Comparison of ENCODE assay signal across 20 mouse cellular contexts in the genomic region with DNA sequence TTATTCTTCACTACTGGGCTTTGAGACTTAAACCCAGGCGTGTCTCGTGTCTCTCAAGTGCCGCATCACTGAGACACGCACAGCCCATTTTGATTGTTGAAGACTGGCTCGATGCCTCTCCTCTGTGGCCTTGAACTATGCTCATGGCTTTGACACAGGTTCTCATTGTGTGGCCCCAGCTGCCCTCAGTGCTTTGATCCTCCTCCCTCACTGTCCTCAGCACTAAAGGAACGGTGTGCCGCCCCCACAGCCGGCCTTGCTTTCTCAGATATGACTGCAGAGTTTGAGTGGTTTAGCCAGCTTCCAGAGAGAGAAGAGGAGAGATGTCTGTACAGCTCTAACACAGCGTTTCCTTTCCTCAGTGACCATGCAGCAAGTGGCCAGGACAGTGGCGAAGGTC.
"Had no signal": no experiment of that assay in that cellular context is flagged by ENCODE, and none has a peak within 500 bp of the region (broad histone marks: within the 10 kb centered on the region; RNA-seq: fewer than 3 reads in every experiment).

No protein-coding gene starts in this region.

- H3K4me2 ChIP-seq: limb, embryonic 12.5 days; limb, embryonic 15.5 days; liver, embryonic 11.5 days; lung, embryonic 15.5 days; midbrain, embryonic 12.5 days; midbrain, embryonic 15.5 days; neural tube, embryonic 13.5 days had no signal

- H3K36me3 ChIP-seq: lung, embryonic 15.5 days; midbrain, embryonic 12.5 days; midbrain, embryonic 15.5 days; neural tube, embryonic 13.5 days had no signal

- DNase-seq: kidney, adult 18-20 months; kidney, adult 9 months; kidney, postnatal 14 days; kidney, postnatal 4 days; left cerebral cortex, postnatal 4 days; liver, postnatal 0 days; lung, postnatal 10 days; lung, postnatal 36 days; retina, postnatal 1 day; thymus, adult 18-20 months; thymus, postnatal 36 days had no signal

- H3K9ac ChIP-seq: limb, embryonic 12.5 days; limb, embryonic 15.5 days; liver, embryonic 14.5 days; liver, postnatal 0 days; lung, embryonic 15.5 days; midbrain, embryonic 12.5 days; midbrain, embryonic 15.5 days; neural tube, embryonic 13.5 days had no signal

- ATAC-seq: liver, postnatal 0 days; midbrain, embryonic 15.5 days had no signal

- H3K27ac ChIP-seq: limb, embryonic 12.5 days; limb, embryonic 15.5 days; liver, embryonic 14.5 days; lung, embryonic 15.5 days; midbrain, embryonic 12.5 days; midbrain, embryonic 15.5 days; neural tube, embryonic 13.5 days had no signal

- H3K4me3 ChIP-seq: limb, embryonic 12.5 days; limb, embryonic 15.5 days; lung, embryonic 15.5 days; midbrain, embryonic 12.5 days; midbrain, embryonic 15.5 days; myocyte; neural tube, embryonic 13.5 days had no signal

- H3K9me3 ChIP-seq: limb, embryonic 12.5 days; limb, embryonic 15.5 days; lung, embryonic 15.5 days; midbrain, embryonic 12.5 days; midbrain, embryonic 15.5 days; neural tube, embryonic 13.5 days had no signal

- H3K27me3 ChIP-seq: limb, embryonic 12.5 days; limb, embryonic 15.5 days; lung, embryonic 15.5 days; midbrain, embryonic 15.5 days; neural tube, embryonic 13.5 days had no signal
